Mouse (Mus musculus) embryo, embryonic 11.5 days (tissue): ENCODE data around the gene Nrip2.

ENCODE experiments used
- DNase-seq: peaks from one replicate; pipeline ENCODE4 v3.0.0-alpha.2; 2012; ENCODE audit warnings: low read depth, low spot score

The Nrip2 gene

DNA sequence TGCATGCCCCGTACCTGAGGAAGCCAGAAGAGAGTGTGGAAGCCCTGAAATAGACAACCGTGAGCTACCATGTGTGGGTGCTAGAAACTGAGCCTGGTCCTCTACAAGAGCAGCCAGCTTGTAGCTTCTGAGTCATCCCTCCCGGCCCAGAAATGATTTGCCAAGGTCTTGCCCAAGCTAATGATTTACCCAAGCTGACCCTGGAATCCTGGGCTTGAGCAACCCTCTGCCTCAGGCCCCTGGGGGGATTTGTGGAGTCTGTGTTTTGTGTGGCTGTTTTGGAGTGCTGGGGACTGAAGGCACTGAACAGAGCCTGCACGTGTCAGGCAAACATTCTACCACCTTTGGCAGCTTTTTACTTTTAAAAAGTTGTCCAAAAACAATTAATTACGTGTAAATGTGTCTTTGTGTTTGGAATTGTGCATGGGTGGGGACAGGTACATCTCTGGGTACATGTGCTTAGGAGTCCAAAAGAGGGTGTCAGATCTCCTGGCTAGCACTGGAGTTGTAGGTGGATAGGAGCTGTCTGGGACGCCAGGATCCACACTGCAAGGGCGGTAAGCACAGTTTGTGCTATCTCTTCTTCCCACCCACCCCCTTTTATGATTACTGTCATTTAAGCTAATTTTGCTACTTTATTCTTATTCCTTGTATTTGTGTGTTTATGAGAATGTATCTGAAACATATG lies 1.4 kb upstream of the Nrip2 start:
- DNase-seq: no peak

DNA sequence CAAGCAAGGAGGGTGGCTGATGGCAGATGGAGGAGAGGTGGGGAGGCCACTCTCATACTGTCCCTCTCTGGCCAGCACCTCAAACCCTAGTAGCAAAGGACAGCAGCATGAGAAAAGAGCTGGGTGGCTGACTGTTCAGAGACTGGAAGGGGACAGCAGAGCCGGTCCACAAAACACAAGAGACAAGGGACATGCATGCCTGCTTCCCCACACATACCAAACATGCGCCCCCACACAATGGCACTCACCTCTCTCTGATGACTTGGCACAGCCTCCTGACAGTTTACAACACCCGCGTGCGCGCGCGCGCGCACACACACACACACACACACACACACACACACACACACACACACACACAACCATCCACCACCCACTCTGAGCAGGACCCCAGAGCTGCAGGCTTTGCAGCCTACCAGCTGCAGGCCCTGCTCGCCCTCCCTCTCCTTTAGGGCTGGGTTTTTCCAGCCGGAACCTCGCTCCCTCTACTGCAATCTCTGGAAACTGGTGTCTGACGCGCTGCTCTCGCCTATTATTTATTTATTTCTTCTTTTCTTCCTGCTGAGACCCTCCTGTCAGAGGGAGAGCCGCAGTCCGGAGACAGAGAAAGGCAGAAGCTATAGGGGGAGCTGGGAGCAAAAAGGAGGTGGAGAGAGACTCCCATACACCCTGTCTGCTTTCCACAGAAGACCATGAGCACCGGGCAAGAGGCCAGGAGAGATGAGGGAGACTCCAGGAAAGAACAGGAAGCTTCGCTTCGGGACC lies 507 bp downstream of the Nrip2 start:
- no peak for DNase-seq

DNA sequence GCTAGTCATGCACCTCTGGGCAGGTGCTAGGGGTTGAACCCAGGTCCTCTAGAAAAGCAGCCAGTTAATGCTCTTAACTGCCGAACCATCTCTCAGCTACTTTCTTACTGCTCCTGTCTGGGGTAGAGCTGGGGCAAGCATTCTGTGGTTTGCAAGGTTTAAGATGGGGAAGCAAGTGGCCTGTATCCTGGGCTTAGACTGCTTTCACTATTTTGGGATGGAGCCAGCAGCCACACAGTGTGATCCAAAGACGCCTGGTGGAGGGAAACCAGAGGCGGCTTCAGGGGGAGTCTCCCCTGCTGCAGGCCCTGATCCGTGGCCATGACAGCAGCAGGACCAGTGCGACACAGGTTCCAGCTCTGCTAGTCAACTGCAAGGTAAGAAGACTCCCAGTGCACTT lies 5.6 kb downstream of the Nrip2 start:
- DNase-seq: no peak

DNA sequence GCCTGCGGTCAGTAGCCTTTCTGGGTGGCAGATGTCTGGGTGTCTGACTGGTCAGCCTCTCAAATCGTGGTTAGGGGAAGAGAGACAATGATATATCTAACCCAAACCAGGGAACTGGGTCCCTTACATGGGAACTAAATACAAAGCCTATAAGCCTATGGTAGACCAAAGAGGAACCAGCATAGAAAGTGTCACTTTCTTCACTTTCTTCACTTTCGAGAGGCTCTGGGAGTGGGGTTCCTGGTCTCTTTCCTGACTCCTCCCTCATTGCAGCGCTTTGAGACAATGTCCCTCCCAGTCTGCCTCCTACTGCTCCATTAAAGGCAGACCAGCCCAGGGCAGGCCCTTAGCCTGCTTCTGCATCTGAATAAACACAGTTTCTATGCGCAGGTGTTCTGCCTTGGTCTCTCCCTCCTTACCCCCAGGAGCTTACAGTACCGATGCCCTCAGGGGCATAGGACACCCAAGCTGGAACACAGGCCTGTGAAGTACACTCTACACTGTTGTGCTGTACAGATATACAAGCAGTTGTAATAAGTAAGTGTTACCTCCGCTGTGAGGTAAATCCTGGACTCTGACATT lies 9.5 kb downstream of the Nrip2 start:
- no peak for DNase-seq

DNA sequence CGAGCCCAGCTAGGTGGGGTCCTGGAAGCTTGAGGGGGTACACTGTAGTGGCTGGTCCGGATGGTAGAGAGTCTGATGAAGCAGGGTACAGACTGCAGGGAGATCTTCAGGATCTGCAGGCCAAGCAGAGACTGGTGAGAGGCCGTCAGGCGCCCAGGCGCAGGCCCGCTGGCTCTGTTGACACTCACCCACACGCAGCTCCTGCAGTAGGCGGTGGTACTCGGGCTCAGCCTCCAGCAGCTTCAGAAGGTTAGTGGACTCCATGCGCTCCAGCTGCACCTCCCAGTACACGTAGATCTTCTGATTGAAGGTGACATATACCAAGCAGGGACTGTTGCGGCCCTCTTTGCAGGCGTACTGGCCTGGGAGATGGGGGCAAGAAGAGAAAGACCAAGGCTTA lies 11.2 kb downstream of the Nrip2 start:
- DNase-seq: no peak

DNA sequence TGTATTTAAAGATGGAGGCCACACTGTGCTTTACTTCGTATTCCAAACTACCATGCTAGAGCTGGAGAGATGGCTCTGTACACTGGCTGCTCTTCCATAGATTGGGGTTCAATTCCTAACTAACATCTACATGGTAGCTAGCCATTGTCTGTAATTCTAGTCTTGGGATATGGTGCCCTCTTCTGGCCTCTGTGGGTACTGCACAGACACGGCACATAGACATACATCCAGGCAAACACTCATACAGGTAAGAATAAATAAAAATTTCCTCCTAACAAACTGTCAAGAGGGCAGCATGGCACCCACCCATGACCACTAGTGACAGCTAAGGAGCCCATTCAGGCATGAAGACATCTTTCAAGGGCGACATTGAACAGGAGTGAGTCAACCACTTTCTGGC lies 12.0 kb downstream of the Nrip2 start:
- peak; percentile 60 for DNase-seq

DNA sequence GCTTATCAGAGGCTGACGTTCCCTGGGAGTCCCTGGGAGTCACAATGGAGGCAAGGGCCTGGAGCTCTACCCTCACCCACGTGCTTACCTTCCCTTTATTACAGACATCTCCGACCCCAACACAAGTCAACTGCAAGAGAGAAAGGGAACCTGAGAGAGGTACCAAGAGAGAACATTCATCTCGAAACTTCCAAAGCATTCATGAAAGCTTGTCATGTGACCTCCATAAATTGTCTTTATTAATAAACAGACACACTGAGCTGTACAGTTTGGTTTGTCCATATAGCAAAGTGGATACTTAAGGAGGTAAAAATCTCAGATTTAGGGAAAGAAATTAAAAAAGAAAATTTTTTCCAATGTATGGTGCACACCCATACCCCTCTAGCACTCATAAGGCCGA lies 17.1 kb downstream of the Nrip2 start:
- DNase-seq: no peak

DNA sequence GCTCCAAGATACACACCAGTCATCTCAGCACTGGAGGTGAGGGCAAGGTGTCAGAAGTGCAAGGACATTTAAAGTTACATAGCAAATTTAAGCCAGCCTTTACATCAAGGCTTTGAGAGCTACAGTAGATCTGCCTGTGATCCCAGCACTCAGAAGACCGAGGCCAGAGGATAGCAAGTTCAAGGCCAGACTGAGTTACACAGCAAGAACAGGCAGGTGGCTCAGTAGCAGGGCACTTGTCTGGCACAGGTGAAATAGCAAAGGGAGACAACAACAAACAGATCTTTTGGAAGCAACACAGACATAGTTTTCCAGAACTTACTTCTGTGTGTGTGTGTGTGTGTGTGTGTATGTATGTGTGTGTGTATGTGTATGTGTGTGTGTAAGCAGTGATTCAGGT lies 19.0 kb downstream of the Nrip2 start:
- no peak for DNase-seq

DNA sequence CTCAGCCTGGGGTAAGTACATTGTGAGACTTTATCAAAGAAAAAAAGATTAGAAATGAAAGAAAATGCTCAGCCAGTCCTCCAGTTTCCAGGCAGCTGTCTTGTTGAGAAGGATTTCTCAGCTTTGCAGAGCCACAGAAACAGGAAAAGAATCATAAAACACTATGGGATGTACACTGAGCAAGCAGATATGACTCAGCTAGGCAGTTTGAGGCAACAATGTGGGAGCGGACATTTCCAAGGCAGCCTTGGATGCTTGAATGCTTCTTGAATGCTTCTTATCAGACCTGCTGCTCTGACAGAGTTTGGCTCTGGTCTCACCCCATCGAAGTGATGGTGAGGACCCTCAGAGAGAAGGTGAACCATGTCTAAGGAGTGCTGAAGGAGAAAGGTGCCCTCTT lies 21.9 kb downstream of the Nrip2 start:
- DNase-seq: no peak

DNA sequence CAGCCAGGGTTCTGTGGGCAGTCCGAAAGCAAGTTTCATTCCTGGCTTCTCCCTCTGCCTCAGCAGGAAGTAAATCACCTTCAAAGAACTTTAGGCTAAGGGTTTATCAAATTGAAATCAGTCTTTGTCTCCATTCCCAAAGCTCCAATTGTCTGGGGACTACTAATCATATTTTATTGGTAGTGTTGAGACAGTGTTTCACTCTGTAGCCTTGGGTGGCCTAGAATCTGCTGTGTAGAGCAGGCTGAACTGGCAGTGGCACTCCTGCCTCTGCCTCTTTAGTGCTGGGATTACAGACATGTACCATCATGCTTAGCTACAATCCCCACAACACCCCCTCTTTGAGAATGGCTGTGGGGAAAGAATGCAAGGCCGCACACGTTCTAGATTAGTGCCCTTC lies 22.4 kb downstream of the Nrip2 start:
- DNase-seq: no peak

DNA sequence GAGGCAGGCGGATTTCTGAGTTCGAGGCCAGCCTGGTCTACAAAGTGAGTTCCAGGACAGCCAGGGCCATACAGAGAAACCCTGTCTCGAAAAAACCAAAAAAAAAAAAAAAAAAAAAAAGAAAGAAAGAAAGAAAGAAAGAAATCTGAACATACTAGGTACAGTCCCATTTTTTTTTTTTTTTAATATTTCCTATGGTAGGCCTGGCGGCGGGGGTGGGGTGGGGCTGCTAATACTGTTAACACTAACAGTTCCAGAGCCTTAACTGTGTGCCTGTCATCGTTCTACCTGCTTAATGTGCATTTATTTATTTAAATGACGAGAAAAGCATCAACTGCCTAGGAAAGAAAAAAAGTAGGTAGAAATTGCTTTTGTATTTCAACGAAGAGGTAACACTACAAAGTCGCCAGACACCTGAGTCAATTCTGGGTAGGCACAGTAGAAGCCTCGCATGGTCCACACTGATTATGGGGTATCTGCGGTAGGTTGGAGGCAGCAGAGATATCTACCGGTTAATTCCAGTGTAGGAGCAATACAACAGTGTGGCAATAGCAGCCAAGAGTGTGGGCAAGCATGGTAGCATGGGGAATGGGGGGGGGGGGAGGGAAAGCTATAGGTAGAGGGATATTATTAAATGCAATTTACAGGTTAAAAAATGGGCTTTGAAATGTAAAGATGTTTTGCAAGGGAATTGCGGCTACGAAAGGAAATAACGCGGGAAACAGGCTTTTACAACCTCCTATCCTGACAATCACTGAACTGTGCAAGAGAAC lies 24.6 kb downstream of the Nrip2 start:
- DNase-seq: no peak

DNA sequence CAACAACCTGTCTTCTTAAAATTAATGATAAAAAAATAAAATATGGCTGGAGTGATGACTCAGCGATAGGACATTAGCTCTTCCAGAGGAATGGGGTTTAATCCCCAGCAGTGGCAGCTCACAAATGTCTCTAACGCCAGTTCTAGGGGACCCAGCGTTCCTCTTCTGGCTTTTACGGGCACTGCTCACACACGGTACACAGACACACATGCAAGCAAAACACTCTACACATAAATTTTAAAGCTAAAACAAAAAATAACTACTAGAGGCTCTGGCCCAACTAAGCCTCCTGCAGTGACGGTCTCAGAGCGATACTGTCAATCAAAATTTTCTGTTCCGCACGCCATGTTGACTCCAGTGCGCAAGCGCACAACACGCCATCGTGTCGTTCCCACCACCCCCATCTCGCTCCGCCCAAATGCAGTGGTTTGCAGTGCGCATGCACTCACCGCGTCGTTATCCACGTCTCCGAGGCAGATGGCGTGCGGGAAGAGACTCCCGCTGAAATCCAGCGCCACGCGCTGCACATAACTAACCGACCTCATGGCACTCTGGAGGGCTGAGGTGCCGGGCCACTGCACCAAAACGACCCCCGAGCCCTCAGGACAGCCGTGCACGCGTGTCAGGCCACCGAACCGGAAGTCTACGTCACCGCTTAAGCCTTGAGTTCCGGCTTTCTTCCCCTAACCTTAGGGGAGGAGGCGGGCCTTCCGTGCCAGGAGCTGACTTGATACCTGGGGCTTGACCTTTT lies 25.3 kb downstream of the Nrip2 start, which contains the start of gene Itfg2:
TSS of gene Itfg2 (minus strand) at position 663 of the 751 bp plus-strand sequence.
- peak; percentile 94 for DNase-seq

DNA sequence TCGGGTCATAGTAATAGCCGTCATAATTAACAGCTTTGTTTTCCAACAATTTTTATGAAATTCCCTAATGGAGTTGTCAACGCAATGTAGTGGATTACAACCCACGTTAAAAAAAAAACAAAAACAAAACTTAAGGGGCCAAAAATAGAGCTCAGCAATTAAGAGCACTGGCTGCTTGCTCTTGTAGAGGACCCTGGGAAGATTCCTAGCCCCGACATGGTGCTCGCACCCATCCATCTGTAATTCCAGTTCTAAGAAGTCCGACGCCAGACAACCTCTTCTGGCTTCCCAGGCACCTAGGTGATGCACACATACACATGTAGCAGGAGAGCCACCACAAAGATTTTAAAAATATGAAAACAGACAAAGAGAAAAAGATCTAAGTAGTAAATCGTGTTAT lies 25.9 kb downstream of the Nrip2 start:
- no peak for DNase-seq

DNA sequence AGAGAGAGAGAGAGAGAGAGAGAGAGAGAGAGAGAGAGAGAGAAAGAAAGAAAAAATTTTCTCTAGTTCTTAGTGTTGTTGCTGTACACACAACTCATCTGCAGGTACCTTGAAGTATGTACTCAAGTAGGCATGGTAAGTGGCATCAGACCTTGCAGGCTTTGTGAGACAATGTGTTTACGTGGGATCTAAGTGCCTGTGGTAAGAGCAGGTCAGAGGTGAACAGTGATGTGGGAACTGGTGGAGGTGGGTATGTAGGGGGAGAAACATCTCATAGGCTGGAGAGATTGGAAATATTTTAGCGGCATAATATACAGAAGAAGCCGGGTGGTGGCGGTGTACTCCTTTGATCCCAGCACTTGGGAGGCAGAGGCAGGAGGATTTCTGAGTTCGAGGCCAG lies 28.5 kb downstream of the Nrip2 start:
- no peak for DNase-seq

DNA sequence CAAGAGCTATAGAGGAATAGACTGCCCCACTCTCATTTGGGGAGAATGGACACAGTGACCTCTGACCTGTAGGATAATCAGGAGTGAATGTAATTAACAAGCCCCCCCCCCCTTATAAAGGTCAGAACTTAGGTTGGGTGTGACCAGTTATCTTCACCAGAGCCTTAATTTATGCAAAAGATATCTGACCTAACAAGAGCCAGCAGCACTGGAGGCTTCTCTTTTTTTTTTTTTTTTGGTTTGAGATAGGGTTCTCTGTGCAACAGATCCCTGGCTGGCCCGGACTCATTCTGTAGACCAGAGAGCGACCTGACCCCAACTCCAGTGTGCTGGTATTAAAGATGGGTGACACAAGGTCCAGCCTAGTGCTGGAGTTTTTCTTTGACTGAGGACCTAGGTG lies 30.2 kb downstream of the Nrip2 start:
- DNase-seq: no peak

DNA sequence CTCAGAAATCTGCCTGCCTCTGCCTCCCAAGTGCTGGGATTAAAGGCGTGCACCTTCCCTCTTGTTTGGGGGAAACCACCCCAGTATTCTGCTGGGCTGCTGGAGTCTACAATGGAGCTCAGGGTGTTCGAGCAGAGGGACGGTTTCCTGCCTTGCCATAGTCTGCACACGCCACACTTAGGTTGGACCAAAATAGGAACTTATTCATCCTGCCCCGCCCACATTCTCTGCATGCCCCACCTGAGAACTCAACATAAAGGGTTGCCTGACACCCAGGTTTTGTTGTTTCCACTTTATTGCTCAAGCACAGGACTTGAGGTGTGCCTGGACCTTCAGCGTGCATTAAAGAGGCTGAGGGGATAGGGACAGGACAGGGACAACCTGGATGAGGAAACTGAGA lies 30.7 kb downstream of the Nrip2 start:
- no peak for DNase-seq

DNA sequence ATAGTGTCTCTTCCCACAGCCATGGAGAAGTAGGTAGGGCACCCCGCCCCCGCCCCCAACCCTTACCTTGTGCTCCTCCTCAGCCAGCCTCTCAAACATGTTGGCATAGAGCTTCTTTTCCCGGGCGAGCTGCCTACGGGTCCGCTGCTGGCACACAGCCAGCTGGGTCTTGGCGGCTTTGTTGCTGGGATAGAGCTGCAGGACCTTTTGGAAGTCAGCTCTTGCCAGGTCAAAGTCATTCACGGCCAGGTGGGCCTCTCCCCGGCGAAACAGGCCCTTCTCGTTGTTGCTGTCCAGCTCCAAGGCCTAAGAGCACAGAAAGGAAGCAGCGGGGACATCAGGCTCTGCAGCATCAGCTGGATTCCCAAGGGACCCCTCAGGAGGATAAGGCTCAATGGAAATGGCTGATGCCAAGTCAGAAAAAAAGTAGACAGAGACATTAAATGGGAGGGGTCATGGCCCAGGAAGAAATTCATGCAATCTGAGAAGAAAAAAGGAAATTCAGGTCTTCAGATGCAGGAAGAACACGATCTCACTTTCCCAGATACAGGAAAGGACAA lies 33.3 kb downstream of the Nrip2 start:
- no peak for DNase-seq

DNA sequence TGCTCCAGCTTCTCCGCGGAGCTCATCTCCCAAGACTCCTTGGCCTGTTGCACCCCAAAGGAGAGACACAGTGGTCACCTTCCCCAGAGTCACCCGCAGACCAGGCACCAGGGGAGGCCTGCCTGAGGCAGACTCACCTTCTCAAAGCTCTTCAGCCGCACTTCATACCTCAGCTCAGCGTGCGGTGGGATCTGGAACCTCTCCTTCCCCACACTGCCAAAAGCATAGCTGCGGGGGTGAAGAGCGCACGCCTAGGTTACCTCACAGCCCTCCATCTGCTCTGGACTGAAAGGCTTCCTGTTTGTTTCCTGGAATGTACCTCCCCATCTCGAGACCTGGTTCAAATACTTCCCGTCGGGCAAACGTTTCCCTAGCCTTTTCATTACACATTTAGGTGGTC lies 34.5 kb downstream of the Nrip2 start:
- DNase-seq: no peak

DNA sequence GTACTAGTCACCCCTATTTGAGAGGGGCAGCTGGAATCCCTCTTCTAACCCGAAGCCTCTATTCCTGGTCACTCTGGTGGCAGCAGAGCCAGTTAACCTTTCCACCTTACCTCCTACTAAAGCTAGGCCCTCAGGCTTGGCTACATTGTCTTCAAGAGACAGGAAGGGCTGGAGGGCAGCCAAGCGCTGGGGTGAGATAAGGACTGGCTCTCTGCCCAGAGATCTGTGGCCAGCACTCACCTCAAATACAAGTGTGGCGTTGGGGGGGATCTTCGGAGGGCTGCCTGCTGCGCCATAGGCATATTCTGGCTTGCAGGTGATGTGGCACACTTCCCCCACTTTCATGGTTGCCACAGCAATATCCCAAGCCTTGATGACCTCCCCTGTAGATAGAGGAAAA lies 36.4 kb downstream of the Nrip2 start:
- DNase-seq: no peak

DNA sequence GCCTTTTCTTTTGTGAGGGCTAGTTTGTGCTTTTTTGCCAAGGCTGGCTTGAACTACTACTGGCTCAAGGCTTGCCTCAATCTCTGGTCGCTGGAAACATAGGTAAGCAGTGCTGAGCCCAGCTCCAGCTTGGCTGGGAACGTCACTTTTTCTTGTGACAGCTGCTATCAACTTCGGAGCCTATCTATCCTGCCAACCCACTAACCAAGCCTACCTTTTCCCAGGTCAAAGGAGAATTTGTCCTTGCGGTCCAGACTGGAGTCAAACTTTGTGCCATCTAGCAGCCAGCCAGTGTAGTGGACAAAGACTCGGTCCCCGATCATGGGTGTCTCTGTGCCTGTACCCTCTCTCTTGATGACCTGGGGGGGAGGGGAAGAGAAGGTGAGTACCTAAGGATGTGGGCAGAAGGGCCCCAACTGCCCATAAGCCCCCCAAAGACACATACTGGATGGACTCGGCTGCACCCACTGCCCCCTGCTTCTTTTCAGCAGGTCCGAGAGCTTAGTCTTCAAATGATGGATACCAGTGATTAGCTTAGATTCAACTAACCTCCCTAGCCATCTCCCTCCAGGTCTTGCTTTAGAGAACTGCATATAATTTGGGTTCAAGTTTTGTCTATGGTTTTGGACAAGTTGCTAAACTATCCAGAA lies 37.4 kb downstream of the Nrip2 start:
- no peak for DNase-seq

DNA sequence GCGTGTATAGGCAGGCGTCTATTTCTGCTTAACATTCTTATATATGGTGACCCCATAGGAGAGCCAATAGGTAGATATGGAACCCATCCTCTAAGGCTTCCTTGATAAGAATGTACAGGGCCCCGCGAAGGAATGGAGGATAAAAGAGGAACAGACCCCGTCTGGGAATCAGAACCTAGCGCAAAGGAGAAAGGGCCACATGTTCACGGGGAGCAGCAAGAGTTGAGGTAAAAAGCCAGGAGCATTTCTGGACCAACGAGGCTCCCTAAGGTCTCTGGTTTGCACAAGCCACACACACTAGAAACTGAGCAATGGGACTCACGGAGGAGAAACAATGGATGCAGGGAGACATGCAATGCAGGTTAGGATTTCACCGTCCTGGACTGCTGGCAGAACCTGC lies 38.2 kb downstream of the Nrip2 start:
- no peak for DNase-seq
